Mouse (Mus musculus): ENCODE results near the gene Gm44502. TPM values are rescaled to one million over a fixed set of nuclear protein-coding genes. Genes with fewer than 3 reads are reported as not detected.

Gm44502 gene
- polyA plus RNA-seq, 1 experiment from 2014 or later, result not detected

- H3K36me3 ChIP-seq, result peaks cover 9% of the 10 kb centered on the region; the same call in 1 of the 2 replicates
- H3K4me1 ChIP-seq, result no peaks in the 10 kb centered on the region
- ATAC-seq (replicated peaks), result no peak
- H3K27ac ChIP-seq (replicated peaks), result no peak overlapping the region
- no peaks in the 10 kb centered on the region for H3K9me3 ChIP-seq
- no peaks in the 10 kb centered on the region for H3K27me3 ChIP-seq
- H3K4me2 ChIP-seq (replicated peaks), result no peak overlapping the region
- no peak overlapping the region for H3K9ac ChIP-seq (replicated peaks)
- 28% methylated on average over 2 of the region's 2 CpGs for WGBS
- H3K4me3 ChIP-seq, result no peak overlapping the region
Measured at GRCm38 (mm10) chr15:89468577-89468976, 39.1 kb upstream of the Gm44502 start.

GRCm38 (mm10) chr15:89465052-89465451, 35.6 kb upstream of the Gm44502 start:
- H3K36me3 ChIP-seq, result peaks cover 43% of the 10 kb centered on the region
- no peaks in the 10 kb centered on the region for H3K9me3 ChIP-seq
- no peaks in the 10 kb centered on the region for H3K4me1 ChIP-seq
- no peak overlapping the region for H3K9ac ChIP-seq (replicated peaks)
- no peak overlapping the region for H3K4me2 ChIP-seq (replicated peaks)
- no peak overlapping the region for H3K27ac ChIP-seq (replicated peaks)
- 3% methylated on average over 1 of the region's 1 CpGs for WGBS
- ATAC-seq (replicated peaks), result peak; percentile 47; the same call in 1 of the 2 replicates
- no peak overlapping the region for H3K4me3 ChIP-seq
- H3K27me3 ChIP-seq, result no peaks in the 10 kb centered on the region

- no peak overlapping the region for H3K4me2 ChIP-seq (replicated peaks)
- no peak overlapping the region for H3K9ac ChIP-seq (replicated peaks)
- no peaks in the 10 kb centered on the region for H3K9me3 ChIP-seq
- peaks cover 55% of the 10 kb centered on the region for H3K36me3 ChIP-seq
- H3K4me3 ChIP-seq, result no peak overlapping the region
- ATAC-seq (replicated peaks), result no peak
- H3K27me3 ChIP-seq, result no peaks in the 10 kb centered on the region
- H3K4me1 ChIP-seq, result no peaks in the 10 kb centered on the region
- 66% methylated on average over 5 of the region's 5 CpGs for WGBS
- no peak overlapping the region for H3K27ac ChIP-seq (replicated peaks)
Measured at GRCm38 (mm10) chr15:89463334-89464235, 34.1 kb upstream of the Gm44502 start.

- no peak for ATAC-seq (replicated peaks)
Measured at GRCm38 (mm10) chr15:89462176-89462575, 32.7 kb upstream of the Gm44502 start.

GRCm38 (mm10) chr15:89461321-89461720, 31.8 kb upstream of the Gm44502 start:
- no peak overlapping the region for H3K27ac ChIP-seq (replicated peaks)
- ATAC-seq (replicated peaks), result no peak
- H3K36me3 ChIP-seq, result peaks cover 78% of the 10 kb centered on the region
- H3K27me3 ChIP-seq, result no peaks in the 10 kb centered on the region
- no peak overlapping the region for H3K4me3 ChIP-seq
- WGBS, result 87% methylated on average over 15 of the region's 15 CpGs
- H3K9ac ChIP-seq (replicated peaks), result no peak overlapping the region
- no peaks in the 10 kb centered on the region for H3K4me1 ChIP-seq
- no peak overlapping the region for H3K4me2 ChIP-seq (replicated peaks)
- H3K9me3 ChIP-seq, result no peaks in the 10 kb centered on the region

More at GRCm38 (mm10) chr15:89462176-89462575, 32.7 kb upstream of the Gm44502 start:
- peaks cover 69% of the 10 kb centered on the region for H3K36me3 ChIP-seq
- no peak overlapping the region for H3K4me3 ChIP-seq
- H3K9ac ChIP-seq (replicated peaks), result no peak overlapping the region
- H3K4me2 ChIP-seq (replicated peaks), result no peak overlapping the region
- no peaks in the 10 kb centered on the region for H3K4me1 ChIP-seq
- no peaks in the 10 kb centered on the region for H3K9me3 ChIP-seq
- H3K27ac ChIP-seq (replicated peaks), result no peak overlapping the region
- no peaks in the 10 kb centered on the region for H3K27me3 ChIP-seq
- WGBS, result 82% methylated on average over 7 of the region's 7 CpGs

- Histone ChIP-seq H3K27me3 (no peaks in the 10 kb centered on the region), H3K9me3 (no peaks in the 10 kb centered on the region), H3K36me3 (peaks cover 78% of the 10 kb centered on the region), H3K9ac (replicated peaks) (no peak overlapping the region), H3K4me2 (replicated peaks) (no peak overlapping the region), H3K27ac (replicated peaks) (no peak overlapping the region), H3K4me1 (peaks cover 8% of the 10 kb centered on the region), H3K4me3 (no peak overlapping the region)
- ATAC-seq (replicated peaks), result no peak
- WGBS, result 86% methylated on average over 10 of the region's 10 CpGs
Measured at GRCm38 (mm10) chr15:89460298-89460697, 30.8 kb upstream of the Gm44502 start.

GRCm38 (mm10) chr15:89459821-89460220, 30.3 kb upstream of the Gm44502 start:
- Histone ChIP-seq H3K27me3 (no peaks in the 10 kb centered on the region), H3K27ac (replicated peaks) (no peak overlapping the region), H3K9me3 (no peaks in the 10 kb centered on the region), H3K4me2 (replicated peaks) (no peak overlapping the region), H3K36me3 (peaks cover 78% of the 10 kb centered on the region), H3K9ac (replicated peaks) (no peak overlapping the region), H3K4me3 (no peak overlapping the region), H3K4me1 (peaks cover 13% of the 10 kb centered on the region)
- no peak for ATAC-seq (replicated peaks)
- 92% methylated on average over 7 of the region's 7 CpGs for WGBS

GRCm38 (mm10) chr15:89458942-89459341, 29.4 kb upstream of the Gm44502 start:
- Histone ChIP-seq H3K9me3 (no peaks in the 10 kb centered on the region), H3K9ac (replicated peaks) (no peak overlapping the region), H3K27ac (replicated peaks) (no peak overlapping the region), H3K4me2 (replicated peaks) (no peak overlapping the region), H3K4me3 (no peak overlapping the region), H3K27me3 (no peaks in the 10 kb centered on the region), H3K4me1 (peaks cover 16% of the 10 kb centered on the region), H3K36me3 (peaks cover 73% of the 10 kb centered on the region)
- ATAC-seq (replicated peaks), result no peak
- 96% methylated on average over 15 of the region's 15 CpGs for WGBS

GRCm38 (mm10) chr15:89455642-89456041, 26.1 kb upstream of the Gm44502 start:
- ATAC-seq (replicated peaks), result no peak
- no peaks in the 10 kb centered on the region; the same call in 1 of the 2 replicates for H3K27me3 ChIP-seq
- 76% methylated on average over 6 of the region's 6 CpGs for WGBS
- H3K4me2 ChIP-seq (replicated peaks), result peak overlapping the region; percentile 88
- no peak overlapping the region for H3K27ac ChIP-seq (replicated peaks)
- peaks cover 41% of the 10 kb centered on the region for H3K36me3 ChIP-seq
- H3K9ac ChIP-seq (replicated peaks), result peak overlapping the region; percentile 83
- peaks cover 24% of the 10 kb centered on the region for H3K4me1 ChIP-seq
- H3K9me3 ChIP-seq, result no peaks in the 10 kb centered on the region
- peak overlapping the region; percentile 93 for H3K4me3 ChIP-seq

GRCm38 (mm10) chr15:89454857-89455256, 25.4 kb upstream of the Gm44502 start:
- Histone ChIP-seq H3K9me3 (no peaks in the 10 kb centered on the region), H3K27ac (replicated peaks) (peak overlapping the region; percentile 81; the same call in 1 of the 2 replicates), H3K4me1 (peaks cover 24% of the 10 kb centered on the region), H3K9ac (replicated peaks) (peak overlapping the region; percentile 83), H3K4me3 (peak overlapping the region; percentile 93), H3K27me3 (no peaks in the 10 kb centered on the region; the same call in 1 of the 2 replicates), H3K36me3 (peaks cover 34% of the 10 kb centered on the region), H3K4me2 (replicated peaks) (peak overlapping the region; percentile 88)
- 9% methylated on average over 5 of the region's 6 CpGs for WGBS
- ATAC-seq (replicated peaks), result peak; percentile 49

GRCm38 (mm10) chr15:89453865-89454478, 24.5 kb upstream of the Gm44502 start, which contains the start of gene Mapk8ip2:
Mapk8ip2 (plus strand) TSS chr15:89453913.
- Histone ChIP-seq H3K36me3 (peaks cover 27% of the 10 kb centered on the region), H3K27me3 (no peaks in the 10 kb centered on the region; the same call in 1 of the 2 replicates), H3K4me2 (replicated peaks) (peak within 1 kb of the TSS; percentile 88), H3K4me3 (peak within 1 kb of the TSS; percentile 93), H3K9ac (replicated peaks) (peak within 1 kb of the TSS; percentile 83), H3K27ac (replicated peaks) (peak within 1 kb of the TSS; percentile 81), H3K4me1 (peaks cover 24% of the 10 kb centered on the region), H3K9me3 (no peaks in the 10 kb centered on the region)
- ATAC-seq (replicated peaks), result peak; percentile 80
- WGBS, result under 1% methylated on average over 46 of the region's 53 CpGs

Data from forebrain, embryonic 15.5 days (tissue).